Mouse (Mus musculus): ENCODE results near the gene Gucy2d. TPM values are rescaled to one million over a fixed set of nuclear protein-coding genes. Genes with fewer than 3 reads are reported as not detected.

The Gucy2d gene
- polyA plus RNA-seq, 1 experiment from 2014 or later, result not detected

- Histone ChIP-seq H3K36me3 (ENCODE audit: control insufficient read depth, insufficient read depth, low read length) (no peaks in the 10 kb centered on the region), H3K27ac (ENCODE audit: low read depth, low read length) (no peak overlapping the region), H3K9me3 (ENCODE audit: control insufficient read depth, low read length) (no peaks in the 10 kb centered on the region), H3K27me3 (ENCODE audit: control insufficient read depth, insufficient read depth, low read length) (no peaks in the 10 kb centered on the region), H3K4me1 (replicated peaks; ENCODE audit: control insufficient read depth, insufficient read depth, low read length) (no peaks in the 10 kb centered on the region), H3K9ac (ENCODE audit: low read length) (no peak overlapping the region), H3K4me3 (ENCODE audit: low read depth, low read length) (no peak overlapping the region), H3K4me2 (ENCODE audit: low read depth, low read length, severe bottlenecking) (no peak overlapping the region)
- ATAC-seq (replicated peaks; ENCODE audit: low FRiP score), result no peak
- 81% methylated on average over 10 of the region's 10 CpGs for WGBS
- DNase-seq (ENCODE audit: low spot score), result no peak
Measured at GRCm38 (mm10) chr7:98454397-98455120, 14.3 kb downstream of the Gucy2d start.

GRCm38 (mm10) chr7:98460319-98460718, 20.1 kb downstream of the Gucy2d start:
- WGBS, result 85% methylated on average over 7 of the region's 7 CpGs
- DNase-seq (ENCODE audit: low spot score), result no peak
- no peak overlapping the region for H3K9ac ChIP-seq (ENCODE audit: low read length)
- no peaks in the 10 kb centered on the region for H3K9me3 ChIP-seq (ENCODE audit: control insufficient read depth, low read length)
- H3K36me3 ChIP-seq (ENCODE audit: control insufficient read depth, insufficient read depth, low read length), result no peaks in the 10 kb centered on the region
- no peak overlapping the region for H3K4me2 ChIP-seq (ENCODE audit: low read depth, low read length, severe bottlenecking)
- H3K4me1 ChIP-seq (replicated peaks; ENCODE audit: control insufficient read depth, insufficient read depth, low read length), result no peaks in the 10 kb centered on the region
- H3K27ac ChIP-seq (ENCODE audit: low read depth, low read length), result no peak overlapping the region
- H3K4me3 ChIP-seq (ENCODE audit: low read depth, low read length), result no peak overlapping the region
- H3K27me3 ChIP-seq (ENCODE audit: control insufficient read depth, insufficient read depth, low read length), result no peaks in the 10 kb centered on the region
- no peak for ATAC-seq (replicated peaks; ENCODE audit: low FRiP score)

- Histone ChIP-seq H3K36me3 (ENCODE audit: control insufficient read depth, insufficient read depth, low read length) (no peaks in the 10 kb centered on the region), H3K27ac (ENCODE audit: low read depth, low read length) (no peak overlapping the region), H3K9me3 (ENCODE audit: control insufficient read depth, low read length) (no peaks in the 10 kb centered on the region), H3K4me1 (replicated peaks; ENCODE audit: control insufficient read depth, insufficient read depth, low read length) (no peaks in the 10 kb centered on the region), H3K4me2 (ENCODE audit: low read depth, low read length, severe bottlenecking) (no peak overlapping the region), H3K4me3 (ENCODE audit: low read depth, low read length) (no peak overlapping the region), H3K27me3 (ENCODE audit: control insufficient read depth, insufficient read depth, low read length) (no peaks in the 10 kb centered on the region), H3K9ac (ENCODE audit: low read length) (no peak overlapping the region)
- no peak for DNase-seq (ENCODE audit: low spot score)
- WGBS, result 74% methylated on average over 3 of the region's 3 CpGs
- no peak for ATAC-seq (replicated peaks; ENCODE audit: low FRiP score)
Measured at GRCm38 (mm10) chr7:98469089-98469488, 28.9 kb downstream of the Gucy2d start.

- DNase-seq (ENCODE audit: low spot score) (no peak), ATAC-seq (replicated peaks; ENCODE audit: low FRiP score) (no peak)
Measured at GRCm38 (mm10) chr7:98472529-98472928, 32.3 kb downstream of the Gucy2d start.

GRCm38 (mm10) chr7:98474558-98474957, 34.3 kb downstream of the Gucy2d start:
- DNase-seq (ENCODE audit: low spot score) (no peak), ATAC-seq (replicated peaks; ENCODE audit: low FRiP score) (no peak)
- Histone ChIP-seq H3K27me3 (ENCODE audit: control insufficient read depth, insufficient read depth, low read length) (no peaks in the 10 kb centered on the region), H3K4me2 (ENCODE audit: low read depth, low read length, severe bottlenecking) (no peak overlapping the region), H3K4me1 (replicated peaks; ENCODE audit: control insufficient read depth, insufficient read depth, low read length) (no peaks in the 10 kb centered on the region), H3K27ac (ENCODE audit: low read depth, low read length) (no peak overlapping the region), H3K9me3 (ENCODE audit: control insufficient read depth, low read length) (no peaks in the 10 kb centered on the region), H3K9ac (ENCODE audit: low read length) (no peak overlapping the region), H3K4me3 (ENCODE audit: low read depth, low read length) (no peak overlapping the region), H3K36me3 (ENCODE audit: control insufficient read depth, insufficient read depth, low read length) (no peaks in the 10 kb centered on the region)
- WGBS, result 74% methylated on average over 1 of the region's 1 CpGs

More at GRCm38 (mm10) chr7:98472529-98472928, 32.3 kb downstream of the Gucy2d start:
- Histone ChIP-seq H3K9ac (ENCODE audit: low read length) (no peak overlapping the region), H3K27me3 (ENCODE audit: control insufficient read depth, insufficient read depth, low read length) (no peaks in the 10 kb centered on the region), H3K36me3 (ENCODE audit: control insufficient read depth, insufficient read depth, low read length) (no peaks in the 10 kb centered on the region), H3K27ac (ENCODE audit: low read depth, low read length) (no peak overlapping the region), H3K4me1 (replicated peaks; ENCODE audit: control insufficient read depth, insufficient read depth, low read length) (no peaks in the 10 kb centered on the region), H3K9me3 (ENCODE audit: control insufficient read depth, low read length) (no peaks in the 10 kb centered on the region), H3K4me2 (ENCODE audit: low read depth, low read length, severe bottlenecking) (no peak overlapping the region), H3K4me3 (ENCODE audit: low read depth, low read length) (no peak overlapping the region)
- WGBS, result 92% methylated on average over 2 of the region's 2 CpGs

GRCm38 (mm10) chr7:98477153-98477552, 36.9 kb downstream of the Gucy2d start:
- Histone ChIP-seq H3K9ac (ENCODE audit: low read length) (no peak overlapping the region), H3K4me3 (ENCODE audit: low read depth, low read length) (no peak overlapping the region), H3K9me3 (ENCODE audit: control insufficient read depth, low read length) (no peaks in the 10 kb centered on the region), H3K27me3 (ENCODE audit: control insufficient read depth, insufficient read depth, low read length) (no peaks in the 10 kb centered on the region), H3K4me1 (replicated peaks; ENCODE audit: control insufficient read depth, insufficient read depth, low read length) (no peaks in the 10 kb centered on the region), H3K4me2 (ENCODE audit: low read depth, low read length, severe bottlenecking) (no peak overlapping the region), H3K36me3 (ENCODE audit: control insufficient read depth, insufficient read depth, low read length) (no peaks in the 10 kb centered on the region), H3K27ac (ENCODE audit: low read depth, low read length) (no peak overlapping the region)
- ATAC-seq (replicated peaks; ENCODE audit: low FRiP score) (no peak), DNase-seq (ENCODE audit: low spot score) (no peak)
- WGBS, result 88% methylated on average over 4 of the region's 4 CpGs

GRCm38 (mm10) chr7:98480481-98480880, 40.3 kb downstream of the Gucy2d start:
- ATAC-seq (replicated peaks; ENCODE audit: low FRiP score) (no peak), DNase-seq (ENCODE audit: low spot score) (no peak)
- no peaks in the 10 kb centered on the region for H3K36me3 ChIP-seq (ENCODE audit: control insufficient read depth, insufficient read depth, low read length)
- no peak overlapping the region for H3K9ac ChIP-seq (ENCODE audit: low read length)
- whole genome bisulfite sequencing, result 89% methylated on average over 1 of the region's 1 CpGs
- H3K4me3 ChIP-seq (ENCODE audit: low read depth, low read length), result no peak overlapping the region
- no peak overlapping the region for H3K4me2 ChIP-seq (ENCODE audit: low read depth, low read length, severe bottlenecking)
- no peaks in the 10 kb centered on the region for H3K9me3 ChIP-seq (ENCODE audit: control insufficient read depth, low read length)
- no peak overlapping the region for H3K27ac ChIP-seq (ENCODE audit: low read depth, low read length)
- no peaks in the 10 kb centered on the region for H3K27me3 ChIP-seq (ENCODE audit: control insufficient read depth, insufficient read depth, low read length)
- no peaks in the 10 kb centered on the region for H3K4me1 ChIP-seq (replicated peaks; ENCODE audit: control insufficient read depth, insufficient read depth, low read length)

GRCm38 (mm10) chr7:98481066-98481734, 41.0 kb downstream of the Gucy2d start:
- DNase-seq (ENCODE audit: low spot score) (peak; percentile 87), ATAC-seq (replicated peaks; ENCODE audit: low FRiP score) (peak; percentile 72)
- Histone ChIP-seq H3K36me3 (ENCODE audit: control insufficient read depth, insufficient read depth, low read length) (no peaks in the 10 kb centered on the region), H3K27ac (ENCODE audit: low read depth, low read length) (no peak overlapping the region), H3K4me2 (ENCODE audit: low read depth, low read length, severe bottlenecking) (no peak overlapping the region), H3K9me3 (ENCODE audit: control insufficient read depth, low read length) (no peaks in the 10 kb centered on the region), H3K4me3 (ENCODE audit: low read depth, low read length) (no peak overlapping the region), H3K27me3 (ENCODE audit: control insufficient read depth, insufficient read depth, low read length) (no peaks in the 10 kb centered on the region), H3K9ac (ENCODE audit: low read length) (no peak overlapping the region), H3K4me1 (replicated peaks; ENCODE audit: control insufficient read depth, insufficient read depth, low read length) (no peaks in the 10 kb centered on the region)
- 21% methylated on average over 9 of the region's 9 CpGs for WGBS

- no peaks in the 10 kb centered on the region for H3K27me3 ChIP-seq (ENCODE audit: control insufficient read depth, insufficient read depth, low read length)
- H3K4me2 ChIP-seq (ENCODE audit: low read depth, low read length, severe bottlenecking), result no peak overlapping the region
- H3K27ac ChIP-seq (ENCODE audit: low read depth, low read length), result no peak overlapping the region
- H3K4me1 ChIP-seq (replicated peaks; ENCODE audit: control insufficient read depth, insufficient read depth, low read length), result no peaks in the 10 kb centered on the region
- no peaks in the 10 kb centered on the region for H3K9me3 ChIP-seq (ENCODE audit: control insufficient read depth, low read length)
- no peak overlapping the region for H3K9ac ChIP-seq (ENCODE audit: low read length)
- no peaks in the 10 kb centered on the region for H3K36me3 ChIP-seq (ENCODE audit: control insufficient read depth, insufficient read depth, low read length)
- H3K4me3 ChIP-seq (ENCODE audit: low read depth, low read length), result no peak overlapping the region
- ATAC-seq (replicated peaks; ENCODE audit: low FRiP score) (no peak), DNase-seq (ENCODE audit: low spot score) (no peak)
- 84% methylated on average over 8 of the region's 8 CpGs for WGBS
Measured at GRCm38 (mm10) chr7:98481861-98482260, 41.6 kb downstream of the Gucy2d start.

Measured in forebrain, embryonic 11.5 days (tissue).